Mouse (Mus musculus) liver, embryonic 13.5 days (tissue): ENCODE measurements around the gene Maml2. TPM values are rescaled to one million over a fixed set of nuclear protein-coding genes. Genes with fewer than 3 reads are reported as not detected.

Experiments
- ATAC-seq: fragments of 200-750 bp; cut with Nextera tagmentation; 2 replicates; pipeline ENCODE4 v1.8.0; 2017; ENCODE audit warnings: low read depth, mild to moderate bottlenecking, moderate number of reproducible peaks, moderate library complexity
- DNase-seq: peaks from one replicate; pipeline ENCODE4 v3.0.0; 2022
- H3K27ac ChIP-seq: fragments of 300-500 bp; sonication (generic); 2 replicates; pipeline ENCODE4 v1.5.1; 2015; ENCODE audit warnings: moderate library complexity, mild to moderate bottlenecking, inconsistent platforms
- H3K27me3 ChIP-seq: fragments of 300-500 bp; sonication (generic); 2 replicates; pipeline ENCODE4 v1.6.1; 2015; ENCODE audit warnings: mild to moderate bottlenecking, inconsistent platforms
- H3K36me3 ChIP-seq: fragments of 300-500 bp; sonication (generic); 2 replicates; pipeline ENCODE4 v1.6.1; 2015; ENCODE audit warnings: mild to moderate bottlenecking, inconsistent platforms
- H3K4me1 ChIP-seq: fragments of 300-500 bp; sonication (generic); replicated peaks from 2 replicates; pipeline ENCODE4 v1.6.1; 2015; ENCODE audit warnings: inconsistent platforms
- H3K4me2 ChIP-seq: fragments of 300-500 bp; sonication (generic); 2 replicates; pipeline ENCODE4 v1.6.1; 2015; ENCODE audit warnings: inconsistent platforms, mild to moderate bottlenecking, moderate library complexity
- H3K4me3 ChIP-seq: fragments of 300-500 bp; sonication (generic); replicated peaks from 2 replicates; pipeline ENCODE4 v1.5.1; 2015; ENCODE audit warnings: mild to moderate bottlenecking, inconsistent platforms
- H3K9ac ChIP-seq: fragments of 300-500 bp; sonication (generic); 2 replicates; pipeline ENCODE4 v1.6.1; 2015; ENCODE audit warnings: mild to moderate bottlenecking, inconsistent platforms
- H3K9me3 ChIP-seq: fragments of 300-500 bp; sonication (generic); replicated peaks from 2 replicates; pipeline ENCODE4 v1.6.1; 2016; ENCODE audit warnings: inconsistent platforms
- WGBS: fragments of 180-500 bp; shearing (Covaris S2); methylation state at CpG from one replicate; pipeline ENCODE4 v1.1.7; 2015; ENCODE audit not compliant: insufficient replicate concordance; 5-methylcytosine and 5-hydroxymethylcytosine counted together
- polyA plus RNA-seq: library from polyadenylated mRNA; unstranded; fragments of >200 nt; fragmentation: Nextera tagmentation; extraction: Ambion mirVana; gene quantifications from 2 replicates; pipeline ENCODE4 v1.2.1, GENCODE M21; 2015

Gene Maml2
- polyA plus RNA-seq, 1 experiment from 2014 or later, result 1.0 TPM

GRCm38 (mm10) chr9:13455231-13455630, 157.5 kb downstream of the Maml2 start:
- no peaks in the 10 kb centered on the region for H3K9me3 ChIP-seq
- no peaks in the 10 kb centered on the region; the same call in 1 of the 2 replicates for H3K4me1 ChIP-seq
- H3K27ac ChIP-seq, result no peak overlapping the region
- H3K27me3 ChIP-seq, result no peaks in the 10 kb centered on the region
- DNase-seq, result no peak
- no peak overlapping the region for H3K4me2 ChIP-seq
- 68% methylated on average over 1 of the region's 1 CpGs for WGBS
- no peak overlapping the region for H3K4me3 ChIP-seq
- H3K9ac ChIP-seq, result no peak overlapping the region
- no peak for ATAC-seq
- no peaks in the 10 kb centered on the region for H3K36me3 ChIP-seq

GRCm38 (mm10) chr9:13457774-13458173, 160.0 kb downstream of the Maml2 start:
- Histone ChIP-seq H3K27ac (no peak overlapping the region), H3K9ac (no peak overlapping the region), H3K27me3 (no peaks in the 10 kb centered on the region), H3K9me3 (no peaks in the 10 kb centered on the region), H3K4me3 (no peak overlapping the region), H3K36me3 (no peaks in the 10 kb centered on the region), H3K4me1 (no peaks in the 10 kb centered on the region), H3K4me2 (no peak overlapping the region)
- DNase-seq, result no peak
- WGBS, result 74% methylated on average over 6 of the region's 6 CpGs
- no peak for ATAC-seq

GRCm38 (mm10) chr9:13459371-13459770, 161.6 kb downstream of the Maml2 start:
- Histone ChIP-seq H3K36me3 (no peaks in the 10 kb centered on the region), H3K4me3 (no peak overlapping the region), H3K9ac (no peak overlapping the region), H3K27me3 (no peaks in the 10 kb centered on the region), H3K9me3 (no peaks in the 10 kb centered on the region), H3K4me2 (no peak overlapping the region), H3K4me1 (no peaks in the 10 kb centered on the region), H3K27ac (no peak overlapping the region)
- DNase-seq, result no peak
- ATAC-seq, result no peak
- WGBS, result 60% methylated on average over 1 of the region's 1 CpGs

GRCm38 (mm10) chr9:13460012-13460411, 162.3 kb downstream of the Maml2 start:
- Histone ChIP-seq H3K27ac (no peak overlapping the region), H3K4me3 (no peak overlapping the region), H3K4me1 (no peaks in the 10 kb centered on the region), H3K36me3 (no peaks in the 10 kb centered on the region), H3K27me3 (no peaks in the 10 kb centered on the region), H3K9ac (no peak overlapping the region), H3K4me2 (no peak overlapping the region), H3K9me3 (no peaks in the 10 kb centered on the region)
- no peak for ATAC-seq
- DNase-seq, result no peak
- 69% methylated on average over 3 of the region's 3 CpGs for WGBS

GRCm38 (mm10) chr9:13460926-13461325, 163.2 kb downstream of the Maml2 start:
- Histone ChIP-seq H3K36me3 (no peaks in the 10 kb centered on the region), H3K4me3 (no peak overlapping the region), H3K9ac (no peak overlapping the region), H3K27me3 (no peaks in the 10 kb centered on the region), H3K4me1 (0 out of 2 replicates have a peak, but pooled peaks cover 3% of the 10 kb centered on the region), H3K27ac (no peak overlapping the region), H3K9me3 (no peaks in the 10 kb centered on the region), H3K4me2 (no peak overlapping the region)
- no peak for DNase-seq
- WGBS, result 89% methylated on average over 1 of the region's 1 CpGs
- no peak for ATAC-seq

GRCm38 (mm10) chr9:13465358-13466020, 167.7 kb downstream of the Maml2 start:
- no peaks in the 10 kb centered on the region for H3K9me3 ChIP-seq
- peaks cover 15% of the 10 kb centered on the region; the same call in 1 of the 2 replicates for H3K4me1 ChIP-seq
- H3K27ac ChIP-seq, result no peak overlapping the region
- DNase-seq, result no peak
- H3K4me3 ChIP-seq, result no peak overlapping the region
- H3K9ac ChIP-seq, result no peak overlapping the region
- WGBS, result 51% methylated on average over 4 of the region's 4 CpGs
- ATAC-seq, result no peak
- H3K36me3 ChIP-seq, result no peaks in the 10 kb centered on the region
- H3K27me3 ChIP-seq, result no peaks in the 10 kb centered on the region
- H3K4me2 ChIP-seq, result no peak overlapping the region

- Histone ChIP-seq H3K27ac (no peak overlapping the region), H3K4me2 (no peak overlapping the region), H3K27me3 (no peaks in the 10 kb centered on the region), H3K9me3 (no peaks in the 10 kb centered on the region), H3K36me3 (no peaks in the 10 kb centered on the region), H3K4me3 (no peak overlapping the region), H3K4me1 (peaks cover 15% of the 10 kb centered on the region; the same call in 1 of the 2 replicates), H3K9ac (no peak overlapping the region)
- ATAC-seq (no peak), DNase-seq (no peak)
- WGBS, result 29% methylated on average over 4 of the region's 4 CpGs
Observed at GRCm38 (mm10) chr9:13466351-13466750, 168.6 kb downstream of the Maml2 start.

- no peak for ATAC-seq
- Histone ChIP-seq H3K4me3 (no peak overlapping the region), H3K4me2 (0 out of 2 replicates have a peak overlapping the region, but pooled peaks have one; percentile 5), H3K27me3 (no peaks in the 10 kb centered on the region), H3K27ac (peak overlapping the region; percentile 39; the same call in 1 of the 2 replicates), H3K9me3 (no peaks in the 10 kb centered on the region), H3K36me3 (no peaks in the 10 kb centered on the region), H3K4me1 (peaks cover 15% of the 10 kb centered on the region; the same call in 1 of the 2 replicates), H3K9ac (no peak overlapping the region)
- WGBS, result 32% methylated on average over 10 of the region's 10 CpGs
- DNase-seq, result no peak
Observed at GRCm38 (mm10) chr9:13466816-13467215, 169.1 kb downstream of the Maml2 start.

- no peak overlapping the region for H3K9ac ChIP-seq
- H3K9me3 ChIP-seq, result no peaks in the 10 kb centered on the region
- DNase-seq (no peak), ATAC-seq (no peak)
- 67% methylated on average over 7 of the region's 7 CpGs for WGBS
- H3K27ac ChIP-seq, result no peak overlapping the region
- no peak overlapping the region for H3K4me2 ChIP-seq
- H3K27me3 ChIP-seq, result no peaks in the 10 kb centered on the region
- peaks cover 15% of the 10 kb centered on the region; the same call in 1 of the 2 replicates for H3K4me1 ChIP-seq
- H3K4me3 ChIP-seq, result no peak overlapping the region
- H3K36me3 ChIP-seq, result no peaks in the 10 kb centered on the region
Observed at GRCm38 (mm10) chr9:13467745-13468144, 170.0 kb downstream of the Maml2 start.

- WGBS, result 50% methylated on average over 6 of the region's 6 CpGs
- Histone ChIP-seq H3K4me3 (no peak overlapping the region), H3K36me3 (no peaks in the 10 kb centered on the region), H3K9ac (no peak overlapping the region), H3K27ac (no peak overlapping the region), H3K9me3 (no peaks in the 10 kb centered on the region), H3K27me3 (no peaks in the 10 kb centered on the region), H3K4me1 (peaks cover 15% of the 10 kb centered on the region; the same call in 1 of the 2 replicates), H3K4me2 (no peak overlapping the region)
- ATAC-seq, result no peak
- DNase-seq, result no peak
Observed at GRCm38 (mm10) chr9:13468778-13469177, 171.0 kb downstream of the Maml2 start.

- Histone ChIP-seq H3K27me3 (no peaks in the 10 kb centered on the region), H3K27ac (no peak overlapping the region), H3K4me1 (peaks cover 15% of the 10 kb centered on the region; the same call in 1 of the 2 replicates), H3K4me3 (no peak overlapping the region), H3K4me2 (no peak overlapping the region), H3K9me3 (no peaks in the 10 kb centered on the region), H3K36me3 (no peaks in the 10 kb centered on the region), H3K9ac (no peak overlapping the region)
- 21% methylated on average over 7 of the region's 7 CpGs for WGBS
- ATAC-seq (no peak), DNase-seq (no peak)
Observed at GRCm38 (mm10) chr9:13470013-13470412, 172.3 kb downstream of the Maml2 start.

GRCm38 (mm10) chr9:13474951-13475350, 177.2 kb downstream of the Maml2 start:
- ATAC-seq, result no peak
- H3K4me3 ChIP-seq, result no peak overlapping the region
- no peak for DNase-seq
- H3K27me3 ChIP-seq, result no peaks in the 10 kb centered on the region
- no peaks in the 10 kb centered on the region for H3K9me3 ChIP-seq
- no peaks in the 10 kb centered on the region for H3K4me1 ChIP-seq
- WGBS, result 68% methylated on average over 5 of the region's 5 CpGs
- no peak overlapping the region for H3K27ac ChIP-seq
- H3K4me2 ChIP-seq, result no peak overlapping the region
- no peak overlapping the region for H3K9ac ChIP-seq
- H3K36me3 ChIP-seq, result no peaks in the 10 kb centered on the region
